Mouse (Mus musculus) frontal cortex, postnatal 25 days (tissue): ENCODE data around the gene Mrtfb.

Experiments used
- DNase-seq, 2 experiments: peaks; one replicate each; pipeline ENCODE4 v3.0.0; 2022; ENCODE audit warnings: low spot score in 2 of 2

The Mrtfb gene

DNA sequence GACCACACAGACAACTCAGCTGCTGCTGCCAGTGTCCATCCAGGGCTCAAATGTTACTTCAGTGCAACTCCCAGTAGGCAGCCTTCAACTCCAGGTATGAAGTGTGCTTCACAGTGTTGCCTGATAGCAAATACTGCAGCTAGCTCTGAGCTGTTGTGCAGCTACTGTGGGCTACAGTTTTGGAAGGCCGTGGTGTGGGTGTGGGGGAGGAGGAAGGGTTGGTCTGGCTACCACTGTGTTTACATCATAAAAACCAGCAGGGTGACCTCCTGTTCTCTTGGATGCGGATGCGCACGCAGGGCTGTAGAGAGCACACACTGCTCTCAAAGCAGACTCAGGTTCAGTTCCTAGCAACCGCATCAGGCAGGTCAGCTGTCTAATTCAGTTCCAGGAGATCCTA lies 145.3 kb downstream of the Mrtfb start:
- no peak for DNase-seq

DNA sequence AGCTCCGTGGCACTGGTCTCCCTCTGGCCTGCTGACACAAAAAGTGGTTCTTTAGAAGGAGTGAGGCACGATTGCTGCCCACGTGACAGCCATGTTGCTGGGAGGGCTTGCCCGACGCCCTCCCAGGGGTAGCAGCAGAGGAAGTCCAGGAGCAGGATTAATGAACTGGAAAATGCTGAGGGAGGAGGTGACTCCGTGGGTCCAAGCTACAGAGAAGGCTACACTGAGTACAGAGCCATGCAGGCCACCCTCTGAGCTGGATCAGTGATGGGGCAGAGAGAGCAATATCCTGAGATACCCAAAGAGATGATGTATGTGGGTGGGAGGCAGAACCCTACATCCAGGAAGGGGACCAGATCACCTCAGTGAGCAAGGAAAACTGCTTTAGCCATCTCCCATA lies 148.4 kb downstream of the Mrtfb start:
- no peak for DNase-seq

DNA sequence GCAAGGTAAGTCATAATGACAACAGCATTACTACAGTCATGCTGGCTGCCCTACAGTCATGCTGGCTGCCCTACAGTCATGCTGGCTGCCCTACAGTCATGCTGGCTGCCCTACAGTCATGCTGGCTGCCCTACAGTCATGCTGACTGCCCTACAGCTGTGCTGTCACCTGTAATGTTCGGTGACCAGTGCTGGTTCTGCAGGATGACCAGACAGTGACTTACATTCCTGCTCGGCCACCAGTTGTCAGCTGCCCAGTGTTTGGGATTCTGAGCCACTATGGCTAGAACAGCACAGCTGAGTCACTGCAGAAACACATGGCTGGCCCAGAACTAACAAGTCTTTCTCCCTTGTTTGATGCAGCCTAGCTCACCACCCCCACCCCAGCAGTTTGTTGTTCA lies 149.1 kb downstream of the Mrtfb start:
- DNase-seq, result no peak

DNA sequence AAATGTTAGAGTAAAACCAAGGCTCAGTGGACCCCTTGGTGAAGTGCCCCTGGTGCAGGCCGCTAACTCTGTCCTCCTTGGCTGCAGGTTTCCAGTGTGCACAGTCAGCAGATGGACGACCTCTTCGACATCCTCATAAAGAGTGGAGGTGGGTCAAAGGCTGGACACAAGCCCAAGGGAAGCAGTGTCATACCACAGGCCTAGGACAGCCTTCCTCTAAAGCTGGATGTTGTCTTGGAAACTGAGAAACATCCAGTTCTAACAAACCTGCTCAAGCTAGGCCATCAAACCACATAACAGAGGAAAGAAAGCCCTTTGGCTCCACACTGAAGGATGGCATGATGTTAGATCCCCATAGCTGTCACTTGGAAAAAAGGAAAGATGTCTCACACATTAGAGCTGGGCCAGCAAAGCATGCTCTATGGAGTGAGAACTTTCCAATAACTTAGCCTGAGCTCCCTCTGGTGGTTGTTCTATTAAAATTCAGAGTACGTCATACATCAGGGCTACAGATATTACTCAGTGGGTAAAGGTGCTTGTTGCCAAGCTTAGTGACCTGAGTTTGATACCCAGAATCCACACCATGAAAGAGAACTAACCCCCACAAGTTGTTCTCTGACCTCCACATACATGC lies 153.4 kb downstream of the Mrtfb start:
- no peak for DNase-seq

DNA sequence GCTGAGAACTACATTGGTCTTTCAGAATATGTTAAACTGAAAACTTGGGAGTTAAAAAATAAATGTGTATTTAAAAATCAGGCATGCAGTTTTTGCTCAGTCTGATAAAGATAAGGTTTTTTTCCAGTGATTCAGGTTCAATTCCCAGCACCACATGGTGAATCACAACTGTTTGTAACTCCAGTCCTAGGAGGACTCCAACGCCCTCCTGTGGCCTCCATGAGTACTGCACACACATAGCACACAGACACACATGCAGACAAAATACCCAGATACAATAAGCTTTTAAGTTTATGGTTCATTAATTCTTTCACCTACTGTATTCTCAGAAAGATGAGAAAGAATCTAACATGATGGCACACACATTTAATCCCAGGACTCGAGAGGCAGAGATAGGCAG lies 154.5 kb downstream of the Mrtfb start:
- no peak for DNase-seq

DNA sequence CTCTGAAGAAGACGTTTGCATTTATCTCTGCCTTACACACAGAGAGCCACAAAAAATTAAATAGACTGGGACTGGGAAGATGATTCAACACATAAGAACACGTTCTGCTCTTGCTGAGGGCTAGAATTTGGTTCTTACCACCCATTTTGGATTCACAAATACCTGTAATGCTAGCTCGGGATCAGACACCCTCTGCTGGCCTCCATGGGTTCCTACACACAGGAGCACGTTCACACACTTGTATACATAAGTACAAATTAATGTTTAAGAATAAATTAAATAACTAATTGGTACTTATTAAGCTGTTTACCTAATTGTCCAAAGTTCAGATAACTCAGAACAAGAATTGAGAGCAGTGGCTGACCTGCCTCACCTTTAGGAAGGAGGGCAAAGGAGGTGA lies 155.2 kb downstream of the Mrtfb start:
- DNase-seq, result no peak

DNA sequence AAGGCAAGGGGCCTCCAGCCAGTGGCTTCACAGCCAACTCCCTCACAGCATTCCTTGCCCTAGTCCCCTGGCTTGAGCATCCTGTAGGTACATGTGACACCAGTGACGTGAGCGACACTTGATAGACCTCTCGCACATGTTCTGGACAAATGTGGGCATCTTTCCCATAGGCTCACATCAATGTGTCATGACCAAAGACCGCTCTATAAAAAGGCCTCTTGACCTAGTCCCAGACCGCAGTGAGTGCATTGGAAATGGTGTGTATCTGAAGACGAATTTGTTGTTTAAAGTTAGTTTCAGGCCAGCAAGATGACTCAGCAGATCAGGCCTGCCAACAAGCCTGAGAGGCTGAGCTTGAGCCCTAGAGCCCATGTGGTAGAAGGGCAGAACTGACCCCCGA lies 158.3 kb downstream of the Mrtfb start:
- no peak for DNase-seq

DNA sequence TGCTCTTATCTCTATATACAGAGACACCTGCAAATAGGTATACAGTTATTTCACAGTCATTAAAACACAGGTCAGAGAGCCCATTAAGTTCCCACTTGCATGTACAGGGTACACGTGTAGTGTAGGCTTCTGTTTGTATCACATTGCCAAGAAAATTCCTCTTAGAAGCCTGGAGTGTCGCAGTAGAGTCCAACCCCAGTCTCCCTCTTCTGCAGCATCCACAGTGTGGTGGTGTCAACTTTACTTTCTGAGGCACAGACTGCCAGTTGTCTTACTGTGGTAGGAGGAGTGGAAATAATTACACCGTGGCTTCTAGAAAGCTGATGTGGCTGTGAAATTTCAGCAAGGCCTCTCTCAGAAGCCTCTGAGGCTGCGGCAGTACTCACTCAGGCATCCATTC lies 158.7 kb downstream of the Mrtfb start:
- no peak for DNase-seq

DNA sequence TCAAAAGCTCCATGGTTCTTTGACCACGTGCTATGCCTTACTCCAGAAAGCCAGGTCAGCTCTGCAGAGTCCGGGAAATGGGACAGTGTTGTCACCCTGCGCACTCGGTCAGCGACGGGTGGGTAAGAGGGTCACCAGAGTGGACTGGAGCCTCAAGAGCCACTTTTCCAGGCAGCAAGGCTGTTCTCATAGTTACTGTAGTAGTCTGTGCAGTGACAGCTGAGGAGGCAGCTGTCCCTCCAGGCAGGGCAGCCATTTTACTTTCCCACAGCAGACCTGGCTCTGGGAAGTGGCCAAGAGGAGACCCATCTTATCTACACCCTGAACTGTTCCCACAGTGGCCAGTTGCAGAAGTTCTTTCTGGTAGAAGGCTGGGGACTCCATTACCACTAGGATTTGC lies 159.2 kb downstream of the Mrtfb start:
- DNase-seq, result no peak

DNA sequence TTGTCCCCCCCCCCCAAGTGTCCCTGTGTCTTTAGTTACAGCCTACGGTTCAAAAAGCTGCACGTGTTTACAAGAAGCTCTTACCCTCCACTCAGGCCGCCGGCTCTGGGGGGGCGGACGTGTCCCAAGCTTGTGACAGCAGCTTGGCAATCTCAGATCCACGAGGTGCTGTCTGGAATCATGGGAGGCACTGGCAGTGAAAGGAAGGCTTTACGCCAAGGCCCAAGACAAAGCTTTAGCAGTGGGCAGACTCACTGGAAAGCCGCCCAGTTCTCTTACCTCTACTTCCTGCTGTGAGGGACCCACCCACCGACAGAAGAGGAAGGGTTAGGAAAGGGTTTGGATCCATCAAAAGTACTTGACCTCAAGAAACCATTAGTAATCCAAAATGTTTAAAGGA lies 160.2 kb downstream of the Mrtfb start:
- DNase-seq, result no peak

DNA sequence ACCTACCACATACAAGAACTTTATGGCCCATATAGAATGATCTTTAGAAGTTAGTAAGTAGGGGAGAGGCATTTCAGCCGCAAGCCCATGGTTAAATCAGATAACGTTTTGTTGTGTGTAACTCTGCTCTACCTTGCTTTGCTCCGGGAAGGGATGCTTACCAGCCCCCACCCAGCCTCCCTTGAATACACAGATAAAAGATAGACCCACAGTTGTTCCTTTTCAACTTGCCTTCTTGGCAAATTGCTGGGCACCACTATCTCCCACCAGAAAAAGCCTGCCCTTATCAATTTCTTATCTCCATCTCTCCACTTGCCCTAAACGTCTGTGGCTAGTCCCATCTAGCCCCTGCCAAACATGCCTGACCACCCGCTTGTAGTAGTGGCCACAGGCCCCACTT lies 161.6 kb downstream of the Mrtfb start:
- no peak for DNase-seq

DNA sequence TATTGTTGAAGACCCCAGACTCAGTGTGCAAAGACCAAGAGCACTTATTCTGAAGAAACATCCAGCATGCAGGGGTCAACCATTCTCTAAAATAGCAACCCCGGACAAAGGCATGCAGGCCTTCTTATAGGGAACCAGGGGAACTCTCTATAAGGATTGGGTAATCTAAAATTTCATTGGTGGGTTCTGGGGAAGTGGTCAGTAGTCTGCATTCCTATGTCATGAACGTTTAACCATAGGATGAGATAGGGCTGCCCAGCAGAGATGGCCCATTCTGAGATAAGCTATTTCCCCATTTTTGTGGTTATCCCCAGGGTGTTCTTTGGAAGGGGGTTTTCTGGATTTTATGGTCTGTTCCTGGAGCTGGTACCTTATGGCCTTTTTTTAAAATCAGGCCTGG lies 163.5 kb downstream of the Mrtfb start:
- no peak for DNase-seq

DNA sequence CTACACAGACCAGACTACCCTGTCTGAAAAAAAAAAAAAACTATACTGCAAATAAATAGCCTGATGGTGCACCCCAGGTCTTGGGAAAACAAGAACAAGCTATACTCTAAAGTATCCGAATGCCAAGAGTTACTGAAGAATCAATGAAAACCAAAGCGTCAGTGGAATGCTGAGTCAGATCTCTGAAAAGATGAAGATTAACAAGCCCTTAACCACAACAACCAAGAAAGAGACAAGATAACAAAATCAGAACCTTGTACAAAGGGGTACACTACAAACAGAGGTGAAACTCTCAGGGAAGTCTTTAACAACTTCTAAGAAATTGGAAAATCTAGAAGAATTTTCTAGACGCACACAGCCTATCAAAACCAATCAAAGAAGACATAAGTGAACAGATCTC lies 166.2 kb downstream of the Mrtfb start:
- DNase-seq, result no peak

DNA sequence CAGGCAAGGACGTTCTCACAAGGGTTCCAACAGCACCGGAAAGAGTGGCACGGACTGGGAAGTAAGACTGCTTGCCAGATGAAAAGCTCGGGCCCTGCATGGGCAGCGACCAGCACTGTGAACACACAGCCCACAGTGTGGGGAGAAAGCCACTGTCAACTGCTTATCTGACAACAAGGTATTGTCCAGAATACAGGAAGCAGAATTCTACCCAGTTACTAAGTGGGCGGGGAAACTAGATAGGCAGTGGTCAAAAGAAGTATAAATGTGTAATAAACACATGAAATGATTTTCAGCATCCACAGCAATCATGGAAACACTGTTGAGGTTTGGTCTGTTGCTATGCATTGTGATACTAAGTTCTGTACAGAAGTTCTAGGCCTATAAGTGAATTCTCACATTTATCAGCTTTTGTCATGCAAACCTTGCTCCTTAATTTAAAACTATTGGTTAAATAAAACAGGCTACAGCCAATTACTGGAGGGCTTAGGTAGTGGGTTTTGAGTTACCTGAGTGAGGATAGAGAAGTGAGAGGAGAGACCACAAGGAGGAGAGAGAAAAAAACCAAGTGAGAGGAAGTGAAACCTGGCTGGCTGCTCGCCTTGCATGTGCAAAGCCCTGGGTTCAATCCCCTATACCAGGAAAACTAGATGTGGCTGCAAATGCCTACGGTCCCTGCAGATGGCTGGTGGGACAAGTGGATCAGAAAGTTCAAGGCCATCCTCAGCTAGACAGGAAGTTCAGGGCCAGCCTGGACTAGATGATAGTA lies 167.5 kb downstream of the Mrtfb start:
- DNase-seq, result no peak

DNA sequence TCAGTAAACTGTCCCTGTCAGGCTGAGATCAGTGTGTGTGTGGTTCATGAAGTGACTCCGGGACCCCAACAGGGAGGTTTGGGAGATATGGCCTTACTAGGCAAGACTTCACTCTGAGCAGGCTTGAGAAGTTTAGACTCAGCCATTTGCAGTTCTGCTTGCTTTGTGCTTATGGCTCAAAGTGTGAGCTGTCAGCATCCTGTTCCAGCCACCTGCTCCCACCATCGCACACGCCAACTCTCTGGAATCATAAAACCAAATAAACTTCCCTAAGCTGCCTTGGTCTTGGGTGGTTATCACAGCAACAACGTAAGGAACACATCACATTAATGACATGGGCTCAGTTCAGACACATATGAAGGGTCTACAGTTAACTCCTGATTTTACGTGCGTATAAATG lies 169.5 kb downstream of the Mrtfb start:
- no peak for DNase-seq

DNA sequence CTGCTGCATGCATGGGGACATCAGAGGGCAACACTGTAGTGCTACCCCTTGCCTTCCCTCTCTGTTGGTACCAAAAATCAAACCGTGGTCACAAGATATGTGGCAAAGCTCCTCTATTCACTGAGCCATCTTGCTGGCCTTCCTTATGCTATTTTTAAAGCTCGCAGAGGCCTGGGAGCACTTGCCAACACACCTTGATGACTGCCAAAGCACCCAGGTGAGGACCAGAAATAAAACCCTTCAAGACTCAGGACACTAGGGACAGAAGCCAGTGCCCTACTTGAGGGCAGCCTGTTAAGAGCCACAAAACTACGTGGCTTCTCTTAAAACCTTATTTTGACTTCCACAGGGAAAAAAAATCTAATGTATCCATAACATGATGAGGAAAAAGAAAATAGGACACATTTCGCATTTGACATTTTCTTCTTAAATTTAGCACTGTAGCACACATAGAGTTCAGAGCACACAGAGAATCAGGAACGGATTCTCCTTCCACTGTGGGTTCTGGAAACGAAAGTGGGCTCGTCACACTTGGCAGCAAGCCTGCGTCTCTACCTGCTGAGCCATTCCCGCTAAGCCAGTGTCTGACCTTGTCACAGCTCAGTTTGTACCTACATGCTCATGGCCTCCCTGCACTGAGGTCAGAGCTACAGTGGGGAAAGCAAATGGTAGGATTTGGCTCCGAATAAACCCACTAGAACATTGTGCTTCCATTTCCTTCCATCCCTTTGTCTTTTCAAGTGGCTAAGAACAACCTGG lies 170.7 kb downstream of the Mrtfb start:
- DNase-seq, result no peak

DNA sequence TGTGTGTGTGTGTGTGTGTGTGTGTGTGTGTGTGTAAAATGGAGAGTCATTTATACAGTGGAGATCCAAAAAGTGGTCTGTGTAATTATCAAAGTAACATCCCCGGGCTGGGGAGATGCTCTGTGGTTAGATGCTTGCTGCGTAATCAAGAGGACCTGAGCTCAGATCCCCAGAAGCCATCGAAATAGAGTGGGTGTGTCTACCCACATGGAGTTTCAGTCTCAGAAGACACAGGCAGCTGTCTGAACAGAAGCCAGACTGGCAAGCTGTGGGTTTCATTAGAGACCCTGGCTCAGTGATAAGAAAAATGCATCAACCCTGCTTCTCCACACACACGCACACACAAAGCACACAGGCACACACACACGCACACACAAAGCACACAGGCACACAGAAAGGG lies 171.8 kb downstream of the Mrtfb start:
- no peak for DNase-seq

DNA sequence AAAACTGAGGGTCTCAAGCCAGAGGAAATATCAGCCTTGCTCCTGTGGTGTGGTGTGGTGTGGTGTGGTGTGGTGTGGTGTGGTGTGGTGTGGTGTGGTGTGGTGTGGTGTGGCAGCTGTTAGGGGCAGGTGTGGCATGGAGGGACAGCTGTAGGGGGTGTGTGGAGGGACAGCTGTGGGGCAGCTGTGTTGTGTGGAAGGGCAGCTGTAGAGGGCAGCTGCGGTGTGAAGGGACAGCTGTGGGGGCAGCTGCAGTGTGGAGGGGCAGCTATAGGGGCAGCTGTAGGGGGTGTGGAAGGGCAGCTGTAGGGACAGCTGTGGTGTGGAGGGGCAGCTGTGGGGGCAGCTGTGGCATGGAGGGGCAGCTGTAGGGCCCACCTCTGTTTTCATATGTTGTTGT lies 172.5 kb downstream of the Mrtfb start:
- no peak for DNase-seq

DNA sequence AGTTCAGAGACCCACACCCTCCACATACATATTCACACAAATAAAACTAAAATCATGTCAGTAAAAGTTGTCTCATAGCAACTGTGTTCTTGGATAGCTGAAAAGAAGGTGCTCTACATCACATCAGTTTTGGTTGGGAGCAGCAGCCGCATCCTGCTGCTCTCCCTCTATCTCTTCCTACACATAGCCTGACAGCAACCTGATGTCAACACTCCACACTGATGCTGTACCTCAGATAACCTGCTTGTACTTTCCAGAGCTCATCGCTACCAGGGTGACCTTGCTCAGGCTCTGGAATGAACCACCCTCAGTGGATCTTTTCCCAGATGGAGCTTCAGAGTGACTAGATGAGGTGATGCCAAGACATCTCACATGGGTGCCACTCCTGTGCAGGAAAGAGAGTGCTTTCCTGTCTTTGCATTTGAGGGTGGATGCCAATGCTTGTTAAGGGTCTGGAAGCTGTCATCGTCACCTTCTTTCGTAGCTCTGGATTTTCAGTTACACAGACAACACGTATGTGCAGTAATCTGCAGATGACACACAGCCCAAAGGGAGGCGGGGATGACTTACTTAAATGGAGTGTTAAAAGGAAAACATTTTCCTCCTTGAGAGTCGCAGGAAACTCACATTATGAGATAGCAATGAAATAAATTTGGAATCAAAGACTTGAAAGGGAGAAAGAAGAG lies 173.8 kb downstream of the Mrtfb start:
- DNase-seq, result no peak

DNA sequence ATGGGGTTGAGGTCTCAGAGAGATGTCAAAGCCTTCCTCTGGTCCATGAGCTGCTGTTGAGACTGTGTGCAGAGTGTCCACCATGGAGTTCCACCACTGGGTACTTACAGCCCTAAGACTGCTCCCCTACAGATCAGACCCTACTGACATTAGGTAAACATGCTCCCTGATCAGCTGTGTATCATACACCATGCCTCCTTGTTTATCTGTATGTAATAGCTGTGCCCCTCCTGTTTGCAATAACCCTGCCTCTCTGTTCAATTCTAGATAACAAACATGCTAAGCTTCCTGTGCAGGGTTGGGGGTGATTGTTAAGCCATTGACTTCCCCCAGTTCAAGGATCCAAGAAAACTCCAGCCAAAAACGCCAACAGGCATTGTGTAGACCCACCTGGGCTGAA lies 174.7 kb downstream of the Mrtfb start:
- no peak for DNase-seq

DNA sequence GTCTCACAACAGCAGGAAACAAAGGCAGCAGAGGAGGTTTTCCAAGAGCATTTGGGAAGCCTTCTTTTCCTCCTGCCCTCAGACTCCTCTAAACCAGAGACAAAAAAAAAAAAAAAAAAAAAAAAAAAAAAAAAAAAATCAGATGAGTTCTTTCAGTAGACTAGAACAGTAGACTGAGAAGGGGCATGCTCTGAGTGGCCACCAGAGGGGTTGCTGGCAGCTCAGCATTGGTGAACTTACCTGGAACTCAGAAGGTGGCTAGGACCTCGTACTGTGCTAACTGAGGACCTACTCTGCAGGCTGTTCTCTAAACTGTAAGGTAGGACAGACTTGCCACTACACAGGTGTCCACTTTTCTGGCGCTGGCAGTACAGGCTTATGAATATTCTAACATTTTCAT lies 179.3 kb downstream of the Mrtfb start:
- DNase-seq, result no peak

DNA sequence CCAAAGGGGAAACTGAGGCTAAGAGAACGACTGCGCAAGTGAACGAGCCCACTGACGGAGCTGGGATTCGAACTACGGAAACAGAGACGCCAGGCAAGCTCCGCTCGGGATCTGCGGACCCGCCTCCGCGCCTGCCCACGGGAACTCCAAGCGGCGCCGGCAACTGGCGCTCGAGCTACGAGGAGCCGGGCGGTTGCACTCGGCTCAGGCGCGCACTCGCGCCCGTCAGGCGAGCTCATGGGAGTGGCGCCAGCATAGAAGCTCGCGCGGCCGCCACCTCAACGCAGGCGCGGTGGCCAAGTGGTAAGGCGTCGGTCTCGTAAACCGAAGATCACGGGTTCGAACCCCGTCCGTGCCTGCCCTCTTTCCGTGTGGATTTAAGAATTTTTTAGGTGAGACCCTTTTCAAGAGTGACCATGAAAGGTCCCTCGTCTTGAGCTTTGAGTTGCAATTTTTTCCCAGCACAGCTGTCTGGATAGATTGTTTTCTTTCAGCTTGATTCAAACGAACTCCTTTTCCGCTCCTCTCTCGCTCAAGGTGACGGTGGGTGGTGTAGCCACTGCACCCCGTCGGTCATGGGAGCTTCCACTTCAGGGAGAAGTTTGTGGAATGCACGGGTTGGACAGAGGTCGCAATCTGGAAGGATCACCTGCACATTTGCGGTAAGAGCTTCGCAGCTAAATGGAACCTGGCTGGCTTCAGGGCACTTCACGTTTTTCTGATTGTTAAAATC lies 180.9 kb downstream of the Mrtfb start:
- peak; percentile 99 to 100 for DNase-seq
